Mouse (Mus musculus) liver, adult 2 months (tissue): ENCODE results near the gene Nmb. TPM values are rescaled to one million over a fixed set of nuclear protein-coding genes. Genes with fewer than 3 reads are reported as not detected.

ENCODE experiments used
- DNase-seq: peaks from one replicate; pipeline ENCODE4 v3.0.0-alpha.2; 2011; ENCODE audit warnings: low read depth, low spot score; ENCODE audit errors: extremely low read depth
- H3K27ac ChIP-seq: fragments of 200-500 bp; replicated peaks from 2 replicates; pipeline ENCODE4 v1.5.1; 2012; ENCODE audit warnings: low read depth, mild to moderate bottlenecking, control low read depth, inconsistent platforms, low read length; ENCODE audit not compliant: insufficient read depth
- H3K27me3 ChIP-seq: fragments of 200-500 bp; 2 replicates; pipeline ENCODE4 v1.6.1; 2012; ENCODE audit warnings: mild to moderate bottlenecking, moderate library complexity, low read length, inconsistent platforms; ENCODE audit not compliant: control insufficient read depth, insufficient read depth
- H3K36me3 ChIP-seq: fragments of 200-500 bp; 2 replicates; pipeline ENCODE4 v1.6.1; 2012; ENCODE audit warnings: low read length, inconsistent platforms; ENCODE audit not compliant: control insufficient read depth, insufficient read depth
- H3K4me1 ChIP-seq: fragments of 200-500 bp; 2 replicates; pipeline ENCODE4 v1.6.1; 2011; ENCODE audit warnings: low read length; ENCODE audit not compliant: control insufficient read depth, insufficient read depth
- H3K4me3 ChIP-seq: fragments of 200-500 bp; 2 replicates; pipeline ENCODE4 v1.5.1; 2011; ENCODE audit warnings: low read depth, mild to moderate bottlenecking, control low read depth, low read length, moderate library complexity; ENCODE audit not compliant: insufficient read depth
- H3K79me2 ChIP-seq: fragments of 200-500 bp; 2 replicates; pipeline ENCODE4 v1.6.1; 2012; ENCODE audit warnings: inconsistent platforms, mild to moderate bottlenecking, low read length, moderate library complexity; ENCODE audit not compliant: control insufficient read depth, insufficient read depth
- H3K9ac ChIP-seq: fragments of 200-500 bp; 2 replicates; pipeline ENCODE4 v1.6.1; 2012; ENCODE audit warnings: low read depth, mild to moderate bottlenecking, control low read depth, inconsistent platforms, low read length
- CTCF ChIP-seq: fragments of 200-500 bp; IDR thresholded peaks from 2 replicates; pipeline ENCODE4 v1.5.1; 2011; ENCODE audit warnings: low read depth, low read length, control low read depth
- POLR2A ChIP-seq: fragments of 200-500 bp; IDR thresholded peaks from 2 replicates; pipeline ENCODE4 v1.6.1; 2011; ENCODE audit warnings: low read length, control low read depth; ENCODE audit not compliant: insufficient read depth; ENCODE audit errors: extremely low read depth
- WGBS: fragments of 180-500 bp; shearing (Covaris S2); methylation state at CpG from one replicate; pipeline ENCODE4 v1.1.7; 2018; 5-methylcytosine and 5-hydroxymethylcytosine counted together
- polyA plus RNA-seq: library from polyadenylated mRNA; depleted of rRNA; stranded (reverse); fragments of >200 nt; gene quantifications from 2 replicates; pipeline ENCODE4 v1.2.3, GENCODE M21; 2012
- total RNA-seq: library from RNA; depleted of rRNA; stranded (reverse); fragments of >200 nt; gene quantifications from 2 replicates; pipeline ENCODE4 v1.2.3, GENCODE M21; 2014

Gene Nmb
- total and polyA plus RNA-seq, 2 experiments, result 0.65 to 1.7 TPM

DNA sequence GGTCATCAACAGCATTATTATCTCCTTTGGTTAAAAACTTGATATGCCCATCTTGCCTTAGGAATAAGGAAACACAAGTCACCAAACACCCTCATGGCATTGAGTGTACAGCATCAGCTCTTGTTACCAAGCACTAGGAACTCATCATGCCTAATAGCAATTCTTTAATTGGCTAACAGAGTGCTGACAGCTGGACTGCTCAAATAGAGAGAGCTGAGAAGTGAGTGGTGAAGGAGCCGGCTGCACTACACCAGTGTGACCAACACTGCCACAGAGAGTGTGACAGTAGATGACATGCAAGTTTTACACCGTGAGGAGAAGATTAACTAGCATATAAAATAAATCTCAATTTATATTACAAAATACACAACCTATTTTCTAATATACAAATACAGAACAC, 18.3 kb upstream of the Nmb start:
- no peak overlapping the region for H3K27ac ChIP-seq
- 94% methylated on average over 2 of the region's 2 CpGs for WGBS
- no peak overlapping the region for H3K9ac ChIP-seq
- TF ChIP-seq CTCF (no peak), POLR2A (no peak)
- H3K79me2 ChIP-seq, result peaks cover 2% of the 10 kb centered on the region; the same call in 1 of the 2 replicates
- no peak for DNase-seq
- H3K36me3 ChIP-seq, result peaks cover 46% of the 10 kb centered on the region
- H3K27me3 ChIP-seq, result no peaks in the 10 kb centered on the region
- no peak overlapping the region for H3K4me3 ChIP-seq
- H3K4me1 ChIP-seq, result peaks cover 6% of the 10 kb centered on the region

DNA sequence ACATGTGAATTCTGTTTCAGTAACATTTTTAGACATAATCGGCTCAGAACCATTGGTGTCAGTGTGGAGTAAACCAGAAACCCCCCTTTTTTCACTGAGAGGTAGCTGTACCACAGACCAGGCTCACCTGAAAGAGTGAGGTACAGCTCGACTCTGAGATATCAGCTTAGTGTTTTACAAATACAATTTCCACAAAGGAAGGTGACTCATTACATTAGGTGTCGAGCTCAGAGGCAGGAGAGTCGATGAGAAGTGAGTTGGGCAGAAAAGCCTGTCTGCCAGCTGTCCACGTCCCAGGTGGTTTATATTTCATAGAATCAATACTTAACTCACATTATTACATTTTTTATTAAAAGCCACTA, 14.8 kb upstream of the Nmb start:
- DNase-seq, result no peak
- WGBS, result 84% methylated on average over 5 of the region's 5 CpGs
- Histone ChIP-seq H3K36me3 (peaks cover 50% of the 10 kb centered on the region), H3K27me3 (no peaks in the 10 kb centered on the region), H3K4me3 (no peak overlapping the region), H3K79me2 (peaks cover 2% of the 10 kb centered on the region; the same call in 1 of the 2 replicates), H3K9ac (no peak overlapping the region), H3K4me1 (peaks cover 5% of the 10 kb centered on the region), H3K27ac (no peak overlapping the region)
- TF ChIP-seq POLR2A, result no peak
- no peak for TF ChIP-seq CTCF

DNA sequence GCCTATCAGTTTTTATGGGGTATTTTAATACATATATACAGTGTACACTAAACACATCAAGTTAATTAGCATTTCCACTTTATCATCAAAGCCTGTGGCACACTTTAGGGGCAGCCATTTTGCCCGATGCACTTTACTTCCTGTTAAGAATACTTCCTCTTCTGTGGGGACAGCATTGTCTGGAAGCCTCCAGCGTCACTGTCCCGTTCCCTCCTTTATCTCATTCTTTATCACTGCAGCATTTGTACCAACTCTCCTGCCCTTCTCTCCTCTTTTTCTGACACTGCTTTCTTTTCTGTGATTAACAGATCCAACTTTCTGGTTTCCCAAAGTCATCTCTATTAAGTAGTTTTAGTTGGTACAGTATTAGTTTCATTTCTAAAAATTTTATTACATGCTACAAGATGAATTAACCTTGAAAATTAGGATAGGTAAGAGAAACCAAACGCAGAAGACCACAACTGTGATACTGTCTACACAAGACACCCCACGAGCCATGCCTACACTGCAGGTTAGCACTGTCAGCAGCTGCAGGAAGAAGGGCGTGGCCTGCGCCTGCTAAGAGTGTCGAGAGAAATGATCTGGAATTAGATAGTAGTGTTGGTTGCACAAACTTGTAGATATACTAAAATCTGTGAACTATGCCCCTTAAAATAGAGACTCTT, 14.2 kb upstream of the Nmb start:
- H3K9ac ChIP-seq, result no peak overlapping the region
- H3K36me3 ChIP-seq, result peaks cover 54% of the 10 kb centered on the region
- 76% methylated on average over 8 of the region's 8 CpGs for WGBS
- H3K79me2 ChIP-seq, result peaks cover 2% of the 10 kb centered on the region; the same call in 1 of the 2 replicates
- no peaks in the 10 kb centered on the region for H3K27me3 ChIP-seq
- no peak overlapping the region for H3K4me3 ChIP-seq
- H3K27ac ChIP-seq, result no peak overlapping the region
- no peak for TF ChIP-seq CTCF
- no peak for TF ChIP-seq POLR2A
- DNase-seq, result no peak
- peaks cover 5% of the 10 kb centered on the region for H3K4me1 ChIP-seq

DNA sequence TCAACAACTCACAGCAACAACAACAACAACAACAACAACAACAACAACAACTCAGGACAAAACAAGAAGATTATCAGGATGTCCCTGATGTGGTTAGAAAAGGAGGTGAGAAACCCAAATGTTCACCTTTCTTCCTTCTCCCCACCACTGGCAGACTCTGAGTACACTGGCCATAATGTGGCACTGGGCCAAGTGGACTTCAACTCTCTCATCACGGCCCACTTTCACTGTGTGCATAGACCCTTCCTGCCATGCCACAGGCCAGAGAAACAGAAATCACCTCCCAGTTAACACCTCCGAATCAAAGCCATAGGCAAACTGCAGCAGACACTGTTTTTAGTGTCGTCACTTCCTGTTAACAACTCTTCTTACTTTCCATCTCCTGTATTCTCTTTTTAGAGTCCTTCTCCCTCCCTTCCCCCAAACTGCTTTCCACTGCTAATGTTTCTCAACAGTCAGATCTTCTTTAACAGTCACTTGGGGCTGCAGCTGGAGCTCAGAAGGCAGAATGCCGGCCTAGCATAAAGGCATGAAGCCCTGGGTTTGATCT, 13.1 kb upstream of the Nmb start:
- TF ChIP-seq POLR2A (no peak), CTCF (no peak)

DNA sequence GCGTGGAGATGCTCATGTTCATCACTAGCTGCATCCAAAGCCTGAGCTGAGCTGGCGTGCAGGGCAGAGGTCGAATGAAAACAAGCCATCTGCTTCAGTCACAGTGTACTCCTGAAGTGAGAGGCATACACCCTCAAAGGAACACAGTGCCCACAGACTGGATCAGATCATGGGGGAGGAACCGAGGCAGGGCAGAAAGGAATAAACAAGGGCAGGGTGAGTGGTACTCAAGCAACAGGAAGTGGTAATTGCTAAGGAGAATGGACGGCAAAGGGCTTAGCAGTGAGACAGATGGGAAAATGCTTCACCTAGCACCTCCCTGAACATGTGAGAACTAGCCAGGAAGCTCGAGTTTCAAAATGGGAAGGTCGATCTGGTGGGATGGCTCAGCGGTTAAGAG, 7.6 kb upstream of the Nmb start:
- Histone ChIP-seq H3K4me3 (no peak overlapping the region), H3K36me3 (peaks cover 50% of the 10 kb centered on the region), H3K27me3 (no peaks in the 10 kb centered on the region), H3K79me2 (no peaks in the 10 kb centered on the region), H3K9ac (no peak overlapping the region), H3K27ac (no peak overlapping the region), H3K4me1 (no peaks in the 10 kb centered on the region)
- TF ChIP-seq CTCF (no peak), POLR2A (no peak)
- DNase-seq, result no peak
- WGBS, result 86% methylated on average over 8 of the region's 8 CpGs

More for the DNA sequence above, 13.1 kb upstream of the Nmb start:
- DNase-seq, result peak; percentile 28
- no peak overlapping the region for H3K4me3 ChIP-seq
- H3K36me3 ChIP-seq, result peaks cover 55% of the 10 kb centered on the region
- H3K27me3 ChIP-seq, result no peaks in the 10 kb centered on the region
- H3K79me2 ChIP-seq, result no peaks in the 10 kb centered on the region; the same call in 1 of the 2 replicates
- H3K4me1 ChIP-seq, result peaks cover 5% of the 10 kb centered on the region
- no peak overlapping the region for H3K9ac ChIP-seq
- H3K27ac ChIP-seq, result no peak overlapping the region
- 39% methylated on average over 4 of the region's 4 CpGs for WGBS

DNA sequence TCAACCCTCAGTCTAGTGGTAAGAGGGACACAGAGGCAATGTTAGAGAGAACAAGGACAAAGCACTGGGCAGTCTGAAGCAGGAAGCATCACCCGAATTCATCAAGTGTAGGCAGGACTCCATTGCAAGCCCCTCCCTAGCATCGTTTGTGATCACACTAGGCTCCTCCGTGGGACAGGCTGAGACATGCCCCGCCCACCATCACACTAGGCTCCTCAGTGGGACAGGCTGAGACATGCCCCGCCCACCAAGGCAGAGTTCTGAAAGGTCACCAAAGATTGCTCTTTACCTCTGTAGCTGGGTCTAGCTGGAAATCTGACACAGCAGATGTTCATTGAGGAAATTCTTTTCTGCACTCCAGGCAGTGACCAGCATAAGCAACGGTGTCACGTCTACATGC, 6.2 kb upstream of the Nmb start:
- no peak for TF ChIP-seq CTCF
- no peak for TF ChIP-seq POLR2A
- H3K4me3 ChIP-seq, result no peak overlapping the region
- 78% methylated on average over 7 of the region's 7 CpGs for WGBS
- H3K27me3 ChIP-seq, result no peaks in the 10 kb centered on the region
- no peak overlapping the region for H3K9ac ChIP-seq
- no peak overlapping the region for H3K27ac ChIP-seq
- no peaks in the 10 kb centered on the region for H3K4me1 ChIP-seq
- no peak for DNase-seq
- peaks cover 39% of the 10 kb centered on the region for H3K36me3 ChIP-seq
- H3K79me2 ChIP-seq, result no peaks in the 10 kb centered on the region
